Mouse (Mus musculus) embryonic fibroblast, embryonic 13.5 days (primary cell): ENCODE data around the gene Sp6.

Experiments used
- CTCF ChIP-seq: IDR thresholded peaks from 2 replicates; pipeline ENCODE4 v1.5.1; 2011; ENCODE audit warnings: mild to moderate bottlenecking, control low read depth, low read length, moderate library complexity, borderline replicate concordance; ENCODE audit not compliant: insufficient read depth
- POLR2A ChIP-seq: IDR thresholded peaks from 2 replicates; pipeline ENCODE4 v1.6.1; 2011; ENCODE audit warnings: low read depth, mild to moderate bottlenecking, control low read depth, low read length, moderate library complexity

DNA sequence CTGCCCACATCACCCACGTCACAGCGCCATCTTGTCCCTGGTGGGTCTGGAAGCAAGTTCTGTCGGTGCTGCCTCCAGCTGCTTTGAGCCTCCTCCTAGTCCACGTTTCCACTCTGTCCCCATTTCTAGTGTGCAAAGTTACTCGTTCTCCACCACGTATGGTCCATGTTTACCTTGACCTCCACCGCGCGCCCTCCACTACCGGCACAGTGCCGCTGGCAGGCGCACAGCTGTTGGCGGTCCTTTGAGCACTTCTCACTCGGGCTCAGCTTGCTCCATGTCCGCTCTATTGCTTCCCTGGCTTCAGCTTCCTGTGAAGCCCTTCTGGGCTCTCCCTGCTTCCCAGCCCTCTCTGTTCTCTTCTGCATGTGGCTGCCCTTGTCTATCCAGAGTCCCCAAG lies 31.7 kb upstream of the Sp6 start:
- TF ChIP-seq CTCF: no peak
- TF ChIP-seq POLR2A: no peak
